Comparison of ENCODE assay signal across 8 mouse cellular contexts in the genomic region with DNA sequence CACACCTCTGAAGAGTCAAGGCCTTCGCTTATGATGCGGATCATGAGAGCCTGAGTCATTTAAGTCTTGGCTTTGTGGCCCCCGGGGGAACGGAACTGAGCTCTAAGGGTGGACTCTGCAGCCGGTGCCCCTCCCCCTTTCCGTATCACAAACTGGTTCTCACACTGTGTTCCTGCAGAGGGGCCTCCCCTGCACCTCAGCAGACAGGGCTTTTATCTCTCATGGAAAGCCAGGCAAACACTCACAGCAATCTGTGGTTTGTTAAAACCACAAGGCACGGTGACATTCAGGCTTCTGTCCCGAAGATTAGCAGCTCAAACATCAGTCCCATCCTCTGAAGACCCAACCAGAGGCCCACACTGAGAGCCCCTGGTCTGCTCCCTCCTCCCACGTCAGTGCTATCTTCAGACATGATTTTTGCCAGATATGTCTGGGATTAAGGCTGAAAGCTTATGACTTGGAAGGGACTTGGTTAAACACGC. TPM values are rescaled to one million over a fixed set of nuclear protein-coding genes. Genes with fewer than 3 reads are reported as not detected.
DNase-seq lines count a peak whose midpoint lies in the region; ATAC-seq and TF ChIP-seq lines count a peak whose summit lies in the region.

No protein-coding gene starts in this region.

- H3ac ChIP-seq in myocyte (ENCODE audit: control insufficient read depth, insufficient read length): no peak overlapping the region

- TF ChIP-seq POLR2A in myocyte (IDR thresholded peaks at IDR 0.05; ENCODE audit: insufficient read length, low read depth): no peak

- H3K36me3 ChIP-seq in forebrain, embryonic 10.5 days (replicated peaks): no peaks in the 10 kb centered on the region
- no peaks in the 10 kb centered on the region for H3K36me3 ChIP-seq in forebrain, embryonic 14.5 days (ENCODE audit: control insufficient read depth, insufficient read depth, low read length)
- H3K36me3 ChIP-seq in heart, embryonic 11.5 days (ENCODE audit: control insufficient read depth, insufficient read depth, low read length): no peaks in the 10 kb centered on the region
- no peaks in the 10 kb centered on the region for H3K36me3 ChIP-seq in limb, embryonic 10.5 days
- H3K36me3 ChIP-seq in myocyte (ENCODE audit: control insufficient read depth, insufficient read depth): no peaks in the 10 kb centered on the region

- peaks cover 20% of the 10 kb centered on the region for H3K4me1 ChIP-seq in forebrain, embryonic 10.5 days
- H3K4me1 ChIP-seq in forebrain, embryonic 14.5 days (ENCODE audit: control insufficient read depth, insufficient read depth, low read length): no peaks in the 10 kb centered on the region
- peaks cover 62% of the 10 kb centered on the region for H3K4me1 ChIP-seq in heart, embryonic 11.5 days (ENCODE audit: control insufficient read depth, insufficient read depth, low read length)
- peaks cover 23% of the 10 kb centered on the region for H3K4me1 ChIP-seq in limb, embryonic 10.5 days

- ATAC-seq in forebrain, embryonic 14.5 days: no peak
- peak; percentile 82 for ATAC-seq in heart, embryonic 11.5 days (replicated peaks; ENCODE audit: insufficient number of reproducible peaks, low FRiP score, low TSS enrichment)

- H3K4me2 ChIP-seq in forebrain, embryonic 14.5 days (ENCODE audit: low read length): no peak overlapping the region
- peak overlapping the region; percentile 56 for H3K4me2 ChIP-seq in heart, embryonic 11.5 days
- peak overlapping the region; percentile 48 for H3K4me2 ChIP-seq in myocyte (ENCODE audit: low read depth)

- H3K79me2 ChIP-seq in myocyte (ENCODE audit: control insufficient read depth, insufficient read depth): peaks cover 30% of the 10 kb centered on the region

- H3K9me3 ChIP-seq in forebrain, embryonic 10.5 days: no peaks in the 10 kb centered on the region
- no peaks in the 10 kb centered on the region for H3K9me3 ChIP-seq in forebrain, embryonic 14.5 days (replicated peaks; ENCODE audit: control insufficient read depth, low read length)
- no peaks in the 10 kb centered on the region for H3K9me3 ChIP-seq in heart, embryonic 11.5 days (replicated peaks; ENCODE audit: control insufficient read depth, low read length)
- H3K9me3 ChIP-seq in limb, embryonic 10.5 days (replicated peaks): no peaks in the 10 kb centered on the region

- peak overlapping the region; percentile 70 for H3K27ac ChIP-seq in forebrain, embryonic 10.5 days
- H3K27ac ChIP-seq in forebrain, embryonic 14.5 days (ENCODE audit: low read depth, low read length): no peak overlapping the region
- peak overlapping the region; percentile 95 for H3K27ac ChIP-seq in heart, embryonic 11.5 days (ENCODE audit: low read depth, low read length)
- peak overlapping the region; percentile 15; the same call in 1 of the 2 replicates for H3K27ac ChIP-seq in limb, embryonic 10.5 days

- 53% methylated on average over 10 of the region's 10 CpGs for WGBS in forebrain, embryonic 10.5 days
- WGBS in forebrain, embryonic 14.5 days: 62% methylated on average over 10 of the region's 10 CpGs
- WGBS in heart, embryonic 11.5 days (ENCODE audit: insufficient replicate concordance): 3% methylated on average over 10 of the region's 10 CpGs
- WGBS in limb, embryonic 10.5 days: 31% methylated on average over 10 of the region's 10 CpGs

- H3K27me3 ChIP-seq in forebrain, embryonic 10.5 days (ENCODE audit: poor library complexity, severe bottlenecking): no peaks in the 10 kb centered on the region
- no peaks in the 10 kb centered on the region for H3K27me3 ChIP-seq in forebrain, embryonic 14.5 days (replicated peaks; ENCODE audit: control insufficient read depth, insufficient read depth, low read length)
- no peaks in the 10 kb centered on the region for H3K27me3 ChIP-seq in heart, embryonic 11.5 days (ENCODE audit: control insufficient read depth, insufficient read depth, low read length)
- H3K27me3 ChIP-seq in limb, embryonic 10.5 days (ENCODE audit: low read depth, poor library complexity, severe bottlenecking): no peaks in the 10 kb centered on the region
- no peaks in the 10 kb centered on the region for H3K27me3 ChIP-seq in myocyte (ENCODE audit: control insufficient read depth, insufficient read depth, insufficient read length)

- no peak for DNase-seq in forebrain, embryonic 10.5 days (ENCODE audit: extremely low spot score, low spot score)
- no peak for DNase-seq in forebrain, embryonic 14.5 days (ENCODE audit: low spot score)
- peak; percentile 42 for DNase-seq in MEL-GATA-1-ER (ENCODE audit: extremely low read depth, low read depth)
- no peak for DNase-seq in limb, embryonic 10.5 days (ENCODE audit: low spot score)
- no peak for DNase-seq in layer of hippocampus, adult 18-20 months (ENCODE audit: low spot score in 2 of 2)
- DNase-seq in cerebellum, postnatal 14 days: no peak

- H3K4me3 ChIP-seq in forebrain, embryonic 10.5 days: no peak overlapping the region
- no peak overlapping the region for H3K4me3 ChIP-seq in forebrain, embryonic 14.5 days (ENCODE audit: low read depth, low read length)
- H3K4me3 ChIP-seq in heart, embryonic 11.5 days (ENCODE audit: low read depth, low read length): no peak overlapping the region
- H3K4me3 ChIP-seq in limb, embryonic 10.5 days: no peak overlapping the region; the same call in 1 of the 2 replicates
- no peak overlapping the region for H3K4me3 ChIP-seq in myocyte

- H3K9ac ChIP-seq in forebrain, embryonic 14.5 days (ENCODE audit: low read length): no peak overlapping the region
- H3K9ac ChIP-seq in heart, embryonic 11.5 days (ENCODE audit: low read depth, low read length): 0 out of 2 replicates have a peak overlapping the region, but pooled peaks have one; percentile 43

TF ChIP-seq in myocyte, 11 proteins besides CTCF, POLR2A, EP300 and RAD21:
- TF ChIP-seq MYOG (IDR thresholded peaks at IDR 0.05; ENCODE audit: control insufficient read depth in 1 of 3, insufficient read depth in 1 of 3, insufficient read length in 2 of 3, low read depth in 2 of 3) (no peak), E2F4 (IDR thresholded peaks at IDR 0.05; ENCODE audit: insufficient read depth) (no peak), CEBPB (IDR thresholded peaks at IDR 0.05; ENCODE audit: insufficient read depth, poor library complexity, severe bottlenecking) (no peak), MYOD1 (IDR thresholded peaks at IDR 0.05; ENCODE audit: control insufficient read depth in 1 of 3, insufficient read length in 2 of 3, low read depth in 2 of 3) (no peak), USF1 (IDR thresholded peaks at IDR 0.05; ENCODE audit: low read depth) (no peak), TCF3 (IDR thresholded peaks at IDR 0.05; ENCODE audit: insufficient read length, low read depth) (no peak), SRF (IDR thresholded peaks at IDR 0.05; ENCODE audit: control insufficient read depth, insufficient read length, low read depth) (no peak)

RNA-seq across cellular contexts. Expression of gene Arhgap31, which starts 59.6 kb away (rescaled TPM):
- 7.3 and 7.4 TPM in 2 replicates for polyA plus RNA-seq in forebrain, embryonic 10.5 days (2016; fragmentation: Nextera tagmentation; extraction: Ambion mirVana)
- polyA plus RNA-seq in forebrain, embryonic 14.5 days (2014; fragmentation: Nextera tagmentation; extraction: Ambion mirVana): 2.5 and 3.6 TPM in 2 replicates
- 33.9 and 35.8 TPM in 2 replicates for polyA plus RNA-seq in heart, embryonic 11.5 days (2014; fragmentation: Nextera tagmentation; extraction: Ambion mirVana)
- polyA plus RNA-seq in limb, embryonic 10.5 days (2016; fragmentation: Nextera tagmentation; extraction: Ambion mirVana): 6.3 and 6.7 TPM in 2 replicates
- polyA plus RNA-seq in myocyte (2012; fragmentation: generic; extraction: Trizol): 5.8 TPM
- 10 to 100 TPM; 18.0 to 19.5 TPM for total RNA-seq in layer of hippocampus, adult 18-20 months (2021)
